Mouse (Mus musculus): ENCODE results near the gene Mas1.
A peak's percentile ranks its signal among the peaks of the same experiment; 100 is the strongest.

GRCm38 (mm10) chr17:12886620-12887019 is 18.7 kb upstream of the Mas1 start:
- TF ChIP-seq EP300 (IDR thresholded peaks at IDR 0.05; ENCODE audit: insufficient read depth, low read depth, low read length) (peak; percentile 76; the same call in 1 of the 2 replicates), CTCF (IDR thresholded peaks at IDR 0.05; ENCODE audit: low read depth, low read length) (no peak)
